Mouse (Mus musculus): ENCODE measurements at regions not wholly inside any gene's neighbourhood (a gene's known extent, or its start where the extent isn't known, plus 50 kb on each side); places are given as distances from the start of the nearest gene placed in this dataset.

- no peak for DNase-seq (ENCODE audit: low read depth, low spot score)
Measured at GRCm38 (mm10) chr5:126335091-126335490, 803.5 kb downstream of the Tmem132b start.

- no peak for DNase-seq (ENCODE audit: low read depth, low spot score)
Measured at GRCm38 (mm10) chr5:126335553-126336520, 804.3 kb downstream of the Tmem132b start.

- DNase-seq (ENCODE audit: low read depth, low spot score): no peak
Measured at GRCm38 (mm10) chr5:126337884-126338283, 806.3 kb downstream of the Tmem132b start.

- no peak for DNase-seq (ENCODE audit: low read depth, low spot score)
Measured at GRCm38 (mm10) chr5:126343570-126343969, 812.0 kb downstream of the Tmem132b start.

DNA sequence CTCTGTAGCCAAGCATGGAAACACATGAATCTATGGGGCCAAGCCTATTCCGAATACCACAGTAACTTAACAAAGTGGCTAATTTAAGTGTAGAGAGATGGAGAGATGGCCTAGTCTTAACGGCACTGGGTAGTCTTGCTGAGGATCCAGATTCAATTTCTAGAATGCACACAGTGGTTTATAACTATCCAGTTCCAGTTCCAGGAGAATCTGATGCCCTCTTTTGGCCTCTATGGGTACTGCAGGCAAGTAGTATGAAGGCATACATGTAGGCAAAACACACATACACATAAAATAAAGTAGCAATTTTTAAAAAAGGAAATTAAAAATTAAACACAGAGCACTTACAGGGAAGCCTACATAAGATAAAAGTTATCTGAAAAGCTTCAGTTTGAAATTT lies 819.4 kb downstream of the Tmem132b start:
- DNase-seq (ENCODE audit: low read depth, low spot score): no peak

- no peak for DNase-seq (ENCODE audit: low read depth, low spot score)
Measured at GRCm38 (mm10) chr5:126369436-126369835, 837.9 kb downstream of the Tmem132b start.

DNA sequence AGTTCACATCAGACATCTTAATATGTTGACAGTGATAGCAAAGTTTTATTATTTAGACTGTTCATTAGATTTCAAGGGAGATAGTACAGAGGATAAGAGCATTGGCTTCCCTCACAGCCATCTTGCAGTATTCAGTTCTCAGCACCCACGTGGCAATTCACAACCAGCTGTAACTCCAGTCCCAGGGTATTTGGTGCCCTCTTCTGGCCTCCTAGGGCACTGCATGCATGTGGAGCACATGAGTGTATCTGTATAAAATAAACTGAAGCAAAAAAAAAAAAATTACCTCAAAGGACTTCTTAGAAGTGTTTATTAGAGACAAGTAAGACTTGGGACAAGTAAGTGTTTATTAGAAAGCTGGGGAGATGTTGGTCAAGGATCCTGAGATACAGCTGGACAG lies 849.3 kb upstream of the Tmem132c start:
- DNase-seq (ENCODE audit: low read depth, low spot score): no peak

DNA sequence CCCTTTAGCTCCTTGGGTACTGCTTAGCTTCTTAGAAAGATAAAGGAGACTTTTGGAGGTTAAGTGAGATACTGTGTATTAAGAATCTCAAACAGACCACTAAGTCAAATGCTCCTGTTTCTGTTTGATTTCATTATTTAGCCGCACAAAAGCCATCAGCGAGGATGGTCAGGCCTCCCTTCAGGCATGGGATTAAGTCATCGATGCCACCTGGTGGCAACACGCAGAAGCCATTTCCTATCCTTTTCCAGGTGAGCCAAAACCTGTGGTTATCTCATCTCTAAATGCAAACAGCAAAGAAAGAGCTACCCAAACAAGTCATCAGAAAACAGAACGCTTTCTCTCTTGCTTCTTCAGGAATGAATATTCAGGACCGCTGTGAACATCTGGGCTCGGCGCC lies 846.3 kb upstream of the Tmem132c start:
- DNase-seq (ENCODE audit: low read depth, low spot score): no peak

DNA sequence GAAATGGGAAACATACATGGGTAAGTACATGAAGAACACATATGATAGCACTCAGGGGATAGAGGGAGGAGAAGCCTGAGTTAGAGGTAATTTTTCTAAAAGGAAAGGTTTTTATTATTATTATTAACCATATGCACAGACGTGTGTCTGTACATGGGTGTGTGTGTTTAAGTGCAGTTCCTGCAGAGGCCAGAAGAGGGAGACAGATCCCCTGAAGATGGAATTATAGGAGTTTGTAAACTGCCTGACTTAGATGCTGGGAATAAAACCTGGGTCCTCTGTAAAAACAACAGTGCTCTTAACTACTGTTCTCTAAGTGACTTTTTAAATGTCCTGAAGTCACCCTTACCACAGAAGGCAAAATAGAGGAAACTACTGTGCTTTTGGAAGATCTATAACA lies 809.9 kb upstream of the Tmem132c start:
- no peak for DNase-seq (ENCODE audit: low read depth, low spot score)

DNA sequence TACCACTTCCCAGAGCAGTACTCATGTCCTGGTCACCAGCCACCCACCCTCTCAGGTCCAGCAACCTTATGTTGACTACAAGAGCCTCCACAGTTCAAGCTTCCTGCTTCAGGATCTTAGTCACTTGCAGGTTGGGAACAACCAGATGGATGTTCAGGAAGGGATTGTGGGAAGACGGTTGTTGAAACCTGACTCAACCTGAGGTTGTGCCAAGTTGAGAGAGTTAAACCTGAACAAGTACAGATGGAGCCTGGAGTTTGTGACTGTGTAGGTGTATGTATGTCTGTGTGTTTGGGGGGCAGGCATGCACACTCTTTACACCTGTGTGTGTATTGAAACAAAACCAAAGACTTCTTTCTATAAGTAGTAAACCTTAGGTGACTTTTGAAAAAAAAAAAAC lies 802.9 kb upstream of the Tmem132c start:
- no peak for DNase-seq (ENCODE audit: low read depth, low spot score)

DNA sequence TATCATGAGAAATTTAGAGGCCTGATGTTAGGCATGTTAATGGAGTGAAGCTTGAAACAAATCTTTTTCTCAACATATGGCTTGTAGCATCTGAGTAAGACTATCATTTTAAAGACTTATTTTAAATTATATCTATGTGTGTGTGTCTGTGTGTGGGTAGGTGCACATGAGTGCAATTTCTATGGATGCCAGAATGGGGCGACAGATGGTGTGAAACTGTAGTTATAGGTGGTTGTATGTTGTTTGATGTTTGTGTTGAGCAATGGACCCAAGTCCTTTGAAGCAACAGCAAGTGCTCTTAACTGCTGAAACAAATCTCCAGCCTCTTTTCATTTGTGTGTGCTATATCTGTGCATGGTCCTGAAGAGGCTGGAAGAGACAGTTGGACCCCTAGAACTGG lies 801.1 kb upstream of the Tmem132c start:
- DNase-seq (ENCODE audit: low read depth, low spot score): no peak

DNA sequence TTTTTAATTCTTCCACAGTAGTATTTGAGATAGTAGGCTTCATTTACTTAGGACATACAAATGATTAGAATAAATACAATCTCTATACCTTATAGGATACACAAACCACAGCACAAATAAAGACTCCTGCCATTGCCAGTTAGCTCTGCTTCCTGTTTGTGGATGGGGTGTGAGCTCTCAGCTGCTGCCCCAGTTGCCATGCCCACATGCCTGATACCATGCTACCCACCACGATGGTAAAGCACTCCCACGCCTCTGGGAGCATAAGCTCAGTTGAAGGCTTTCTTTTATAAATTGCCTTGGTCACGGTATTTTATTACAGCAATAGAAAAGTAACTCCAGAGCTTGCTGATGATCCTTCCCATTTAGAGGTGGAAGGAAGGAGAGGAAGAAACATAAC lies 765.8 kb upstream of the Tmem132c start:
- DNase-seq (ENCODE audit: low read depth, low spot score): no peak

GRCm38 (mm10) chr5:126522076-126522475 lies 719.5 kb upstream of the Tmem132c start:
- DNase-seq (ENCODE audit: low read depth, low spot score): no peak

DNA sequence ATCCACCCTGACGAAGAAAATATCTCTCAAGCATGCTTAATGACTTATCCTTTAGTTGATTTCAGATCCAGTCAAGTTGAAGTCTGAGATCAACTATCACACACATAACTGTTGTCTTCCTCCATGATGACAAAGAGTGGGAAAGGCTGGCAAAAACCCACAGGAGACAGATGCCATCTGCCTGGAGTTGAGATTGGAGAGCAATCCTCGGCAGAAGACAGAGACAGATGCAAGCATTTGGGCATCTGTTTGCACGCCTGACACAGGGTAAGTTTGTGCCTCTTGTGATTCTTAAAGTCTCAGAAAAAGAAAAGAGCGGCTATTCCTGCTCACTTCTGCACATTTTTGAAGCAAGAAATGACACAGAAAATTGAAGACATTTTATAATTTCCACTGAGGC lies 715.7 kb upstream of the Tmem132c start:
- DNase-seq (ENCODE audit: low read depth, low spot score): no peak

DNA sequence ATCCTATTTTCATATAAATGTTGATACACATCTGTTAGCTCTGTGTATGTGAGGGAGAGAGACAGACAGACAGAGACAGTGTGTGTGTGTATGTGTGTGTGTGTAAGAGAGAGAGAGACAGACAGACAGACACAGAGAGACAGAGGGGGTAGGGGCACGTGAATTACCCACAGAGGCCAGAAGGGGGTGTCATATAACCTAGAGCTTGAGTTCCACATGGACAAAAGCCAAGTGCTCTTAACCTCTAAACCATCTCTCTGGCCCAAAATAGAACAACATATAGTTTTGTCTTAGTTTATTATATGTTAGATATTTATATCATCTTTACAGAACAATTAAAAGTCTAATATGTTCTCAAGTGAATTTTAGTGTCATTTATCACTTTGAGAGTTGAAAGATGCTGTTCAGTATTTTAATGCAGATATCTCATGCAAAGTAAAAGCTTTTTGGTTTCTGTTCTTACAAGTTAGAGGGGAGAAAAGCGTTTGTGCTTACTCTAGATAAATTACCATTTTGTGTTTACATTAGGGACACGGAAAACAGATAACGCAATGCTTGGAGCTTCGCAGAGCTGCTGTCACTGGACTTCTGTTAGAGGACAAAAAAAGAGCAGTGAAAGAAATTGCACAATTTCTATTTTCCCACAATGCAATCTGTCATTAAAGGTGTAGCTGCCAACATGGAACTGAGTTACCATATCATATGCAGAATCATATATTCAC lies 710.6 kb upstream of the Tmem132c start:
- DNase-seq (ENCODE audit: low read depth, low spot score): no peak

DNA sequence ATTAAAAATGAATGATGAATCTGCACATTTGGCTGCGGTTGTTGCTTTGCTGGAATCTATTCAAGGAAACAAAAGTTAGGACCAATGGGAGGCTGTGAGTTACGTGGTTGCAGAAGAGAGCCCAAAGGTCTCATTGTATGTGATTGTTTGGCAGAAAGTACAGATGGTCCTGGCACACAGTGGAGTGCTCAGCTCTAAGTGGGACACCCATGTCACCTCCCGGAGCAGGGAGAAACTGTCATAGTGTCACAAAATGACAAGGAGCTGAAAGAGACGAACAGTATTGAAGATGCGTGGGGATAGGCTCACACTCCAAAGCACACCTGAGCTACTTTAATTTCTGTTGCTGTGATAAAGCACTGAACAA lies 710.1 kb upstream of the Tmem132c start:
- no peak for DNase-seq (ENCODE audit: low read depth, low spot score)

DNA sequence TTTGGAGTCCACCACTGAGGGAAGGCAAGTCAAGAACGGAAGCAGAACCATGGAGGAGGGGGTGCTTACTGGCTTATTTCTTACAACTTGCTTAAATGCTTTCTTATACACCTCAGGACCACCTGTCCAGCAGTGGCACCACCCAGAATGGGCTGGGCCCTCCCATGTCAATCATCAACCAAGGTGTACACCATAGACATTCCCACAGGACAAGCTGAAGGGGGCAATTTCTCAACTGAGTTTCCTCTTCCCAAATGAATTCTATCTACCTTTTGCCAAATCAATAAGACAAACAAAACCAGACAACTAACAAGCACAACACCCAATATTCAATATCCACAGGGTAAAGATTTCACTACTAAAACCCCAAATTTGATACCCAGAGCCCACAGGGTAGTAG lies 709.6 kb upstream of the Tmem132c start:
- no peak for DNase-seq (ENCODE audit: low read depth, low spot score)

DNA sequence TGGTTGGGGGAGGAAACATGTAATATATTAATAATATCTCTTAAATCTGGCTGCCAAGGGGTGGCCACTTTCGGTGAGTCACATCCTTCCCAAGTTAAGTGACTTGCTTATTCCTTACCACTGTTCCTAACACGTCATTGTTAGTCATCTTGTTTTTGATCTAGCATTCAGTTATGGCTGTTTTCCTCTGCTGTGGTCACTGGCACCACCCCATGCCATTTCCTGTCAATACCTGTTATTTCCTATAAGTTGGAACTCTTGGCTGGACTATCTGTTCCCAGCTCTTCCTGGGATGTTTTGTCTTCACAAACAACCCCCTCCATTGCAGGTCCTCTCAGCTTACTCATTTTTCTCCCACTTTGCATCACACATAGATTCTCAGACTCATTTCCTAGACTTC lies 703.5 kb upstream of the Tmem132c start:
- DNase-seq (ENCODE audit: low read depth, low spot score): no peak

- DNase-seq (ENCODE audit: low read depth, low spot score): no peak
Measured at GRCm38 (mm10) chr5:126544261-126544976, 697.2 kb upstream of the Tmem132c start.

- DNase-seq (ENCODE audit: low read depth, low spot score): no peak
Measured at GRCm38 (mm10) chr5:126547841-126548240, 693.8 kb upstream of the Tmem132c start.

DNA sequence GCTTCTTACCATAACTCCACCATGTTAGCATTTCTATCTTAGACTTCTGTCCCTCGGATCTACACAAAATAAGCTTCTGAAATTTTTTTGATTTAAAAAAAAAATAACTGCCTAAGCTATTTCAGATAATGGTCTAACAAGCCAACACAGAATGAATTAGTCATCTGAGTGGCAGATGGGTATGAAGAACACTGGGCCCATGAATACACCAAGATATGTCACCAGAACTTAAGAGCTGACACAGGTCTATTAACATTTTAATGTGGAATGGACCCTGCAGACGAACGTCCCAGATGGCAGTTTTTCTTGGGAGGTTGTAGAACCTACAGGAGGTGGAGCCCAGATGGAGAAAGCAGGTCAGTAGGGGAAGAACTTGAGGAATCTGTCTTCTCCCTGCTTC lies 689.9 kb upstream of the Tmem132c start:
- DNase-seq (ENCODE audit: low read depth, low spot score): no peak

DNA sequence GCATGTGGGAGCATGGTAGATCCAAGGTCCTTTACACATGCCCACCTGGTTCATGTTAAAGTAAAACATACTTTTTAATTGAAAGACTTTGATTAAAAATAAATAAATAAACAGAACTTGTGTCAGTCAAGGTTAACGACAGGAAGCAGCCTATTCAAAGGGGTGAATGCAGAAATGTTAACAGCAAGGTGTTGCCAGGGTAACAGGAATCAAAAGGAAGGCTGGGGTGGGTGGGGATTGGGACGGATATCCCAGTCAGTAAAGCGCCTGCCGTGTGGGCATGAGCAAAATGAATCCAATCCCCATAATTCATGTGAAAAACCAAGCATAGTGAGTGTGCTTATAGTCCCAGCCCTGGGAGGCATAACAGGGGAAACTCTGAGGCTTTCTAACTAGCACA lies 682.6 kb upstream of the Tmem132c start:
- DNase-seq (ENCODE audit: low read depth, low spot score): no peak

Measured in CD4-positive, CD25-positive, alpha-beta regulatory T cell, adult 2 months (primary cell).